Mouse (Mus musculus): ENCODE measurements around the gene Hint2.

- TF ChIP-seq EP300 (optimal IDR thresholded peaks at IDR 0.05) (no peak), CTCF (IDR thresholded peaks at IDR 0.05; ENCODE audit: low read depth) (no peak)
Observed at GRCm38 (mm10) chr4:43679416-43680043, 23.3 kb upstream of the Hint2 start.

All from stomach, postnatal 0 days (tissue).